Mouse (Mus musculus) hematopoietic stem cell, adult 5-6 weeks (primary cell): ENCODE measurements around the gene 1600014C23Rik. TPM values are rescaled to one million over a fixed set of nuclear protein-coding genes. Genes with fewer than 3 reads are reported as not detected.

Source experiments
- ATAC-seq, 2 experiments: fragments of 125-278 bp in 1 of 2; replicated peaks in 1 of 2; 2 replicates each; pipeline ENCODE4 v1.8.0; 2016 to 2017; ENCODE audit warnings: inconsistent platforms in 2 of 2, mild to moderate bottlenecking in 2 of 2, moderate number of reproducible peaks in 2 of 2, low read depth in 1 of 2, moderate TSS enrichment in 1 of 2; ENCODE audit not compliant: low FRiP score in 2 of 2, poor library complexity in 2 of 2, severe bottlenecking in 2 of 2, insufficient read depth in 1 of 2, low TSS enrichment in 1 of 2
- total RNA-seq: library from RNA; stranded (forward); fragments of 172-1452, 232-1000 nt; gene quantifications from 2 replicates; pipeline ENCODE4 v1.2.3, GENCODE M21; 2017

Gene 1600014C23Rik
- total RNA-seq, 1 experiment from 2014 or later, result not detected

DNA sequence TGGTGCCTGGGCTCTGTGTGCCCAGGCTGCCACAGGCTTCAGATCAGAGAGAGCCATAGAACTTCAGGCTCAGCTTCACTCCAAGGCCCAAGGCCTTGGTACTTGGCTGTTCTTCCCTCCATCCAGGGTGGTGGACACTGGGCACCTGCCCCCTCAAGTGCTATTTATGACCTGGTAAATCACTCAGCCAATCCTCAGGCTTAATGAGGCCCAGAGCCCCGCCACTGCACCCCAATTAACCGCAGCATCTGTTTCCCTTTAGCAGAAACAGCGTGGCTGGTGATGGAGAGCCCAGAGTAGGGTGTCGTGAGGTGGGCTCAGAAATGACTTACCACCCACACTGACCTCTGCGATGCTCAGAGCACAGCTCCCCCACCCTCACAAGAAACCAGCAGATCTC, 23.2 kb upstream of the 1600014C23Rik start:
- ATAC-seq, result peak; percentile 42 to 48

GRCm38 (mm10) chr17:45756391-45756790, 22.7 kb upstream of the 1600014C23Rik start:
- no peak for ATAC-seq

DNA sequence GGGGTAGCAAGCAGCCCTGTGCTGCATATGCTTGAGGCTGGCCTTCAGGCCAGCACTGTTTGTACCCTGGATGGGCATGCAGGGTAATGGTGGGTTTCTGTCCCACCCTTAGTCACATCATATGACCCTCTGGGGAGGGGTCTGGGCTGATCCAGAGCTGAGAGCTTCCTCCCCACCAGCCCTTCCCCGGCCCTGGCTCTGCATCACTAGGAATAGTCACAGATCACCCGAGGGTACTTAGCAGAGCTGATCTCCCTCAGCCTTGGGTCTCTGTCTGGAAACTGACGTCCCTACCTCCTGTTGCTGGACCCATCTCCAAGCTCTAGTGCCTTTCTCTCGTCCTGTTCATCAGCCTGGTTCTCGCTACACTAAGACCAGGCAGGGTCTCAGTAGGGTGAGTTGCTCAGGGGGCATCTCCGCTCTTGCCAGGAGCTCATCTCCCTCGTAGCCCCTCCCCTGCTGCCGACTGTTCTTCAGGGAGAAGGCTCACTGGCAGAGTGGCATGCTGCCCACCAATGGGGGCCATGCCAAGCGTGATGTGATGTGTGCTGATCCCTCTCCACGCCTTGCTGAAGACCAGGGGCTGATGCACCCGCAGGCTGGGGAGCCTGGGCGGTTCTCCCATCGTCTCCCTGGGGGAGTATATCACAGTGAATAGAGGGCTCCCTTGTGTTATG, 20.7 kb upstream of the 1600014C23Rik start:
- no peak for ATAC-seq

- peak; percentile 43 to 70 for ATAC-seq
These were observed 19.0 kb upstream of the 1600014C23Rik start for GRCm38 (mm10) chr17:45752678-45753077.

DNA sequence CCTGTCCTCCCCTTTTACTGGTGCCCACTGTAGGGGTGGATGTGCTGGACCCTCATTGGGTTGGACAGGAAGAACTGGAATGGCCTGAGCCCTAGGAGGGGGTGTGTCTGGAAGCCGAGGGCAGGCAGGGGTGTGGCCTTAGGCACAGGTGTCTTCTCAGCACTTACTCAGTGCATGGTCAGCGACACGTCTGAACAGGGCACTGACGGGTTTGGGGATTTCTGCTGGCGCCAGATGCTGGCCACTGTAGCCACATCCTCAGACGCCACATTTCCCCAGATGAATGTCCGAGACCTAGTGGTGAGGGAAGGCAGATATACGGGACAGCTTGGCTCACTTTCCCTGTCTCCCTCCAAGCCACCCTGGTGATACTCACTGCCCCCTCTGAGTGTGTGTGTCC, 18.4 kb upstream of the 1600014C23Rik start:
- no peak for ATAC-seq

DNA sequence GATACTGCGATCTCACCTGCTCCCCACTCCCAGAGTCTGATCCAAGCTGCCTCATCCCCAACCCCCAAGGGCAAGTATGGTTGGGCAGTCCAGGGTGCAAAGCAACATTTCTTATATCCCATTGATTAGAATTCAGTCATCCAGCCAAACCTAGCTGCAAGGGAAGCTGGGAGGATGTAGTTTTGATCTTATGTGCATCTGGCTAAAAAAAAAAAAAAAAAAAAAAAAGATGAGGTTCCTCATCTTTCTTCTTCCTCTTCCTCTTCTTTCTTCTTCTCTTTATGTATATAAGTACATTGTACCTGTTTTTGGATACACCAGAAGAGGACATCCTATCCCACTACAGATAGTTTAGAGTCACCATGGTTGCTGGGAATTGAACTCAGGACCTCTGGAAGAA, 17.7 kb upstream of the 1600014C23Rik start:
- ATAC-seq, result no peak

- ATAC-seq, result no peak
These were observed 15.5 kb upstream of the 1600014C23Rik start for GRCm38 (mm10) chr17:45749100-45749499.

- no peak for ATAC-seq
These were observed 14.5 kb upstream of the 1600014C23Rik start for GRCm38 (mm10) chr17:45747858-45748785.

GRCm38 (mm10) chr17:45747293-45747692, 13.6 kb upstream of the 1600014C23Rik start:
- ATAC-seq, result peak; percentile 18 to 56; a peak in 2 of 4 replicates

GRCm38 (mm10) chr17:45746755-45747154, 13.1 kb upstream of the 1600014C23Rik start:
- peak; percentile 76 to 77 for ATAC-seq

DNA sequence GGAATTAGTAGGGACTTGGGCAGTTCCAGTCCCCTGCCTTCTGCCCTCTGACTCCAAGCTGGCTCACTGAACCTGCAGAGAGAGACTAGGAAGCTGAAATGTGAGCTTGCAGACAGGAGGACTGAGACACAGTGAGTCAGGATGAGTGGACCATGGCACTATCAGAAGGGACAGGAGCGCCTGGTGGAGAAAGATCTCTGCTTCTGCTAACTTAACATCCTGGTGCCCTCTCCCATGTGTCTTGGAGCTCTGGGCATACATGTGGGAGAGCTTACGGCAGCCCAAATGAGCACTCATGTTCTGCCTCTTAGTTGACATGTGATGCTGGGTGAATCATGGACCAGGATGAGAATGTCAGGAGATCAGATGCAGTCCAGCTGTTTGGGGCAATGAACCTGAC, 12.0 kb upstream of the 1600014C23Rik start:
- ATAC-seq, result no peak

GRCm38 (mm10) chr17:45742371-45743147, 8.9 kb upstream of the 1600014C23Rik start:
- ATAC-seq, result no peak

DNA sequence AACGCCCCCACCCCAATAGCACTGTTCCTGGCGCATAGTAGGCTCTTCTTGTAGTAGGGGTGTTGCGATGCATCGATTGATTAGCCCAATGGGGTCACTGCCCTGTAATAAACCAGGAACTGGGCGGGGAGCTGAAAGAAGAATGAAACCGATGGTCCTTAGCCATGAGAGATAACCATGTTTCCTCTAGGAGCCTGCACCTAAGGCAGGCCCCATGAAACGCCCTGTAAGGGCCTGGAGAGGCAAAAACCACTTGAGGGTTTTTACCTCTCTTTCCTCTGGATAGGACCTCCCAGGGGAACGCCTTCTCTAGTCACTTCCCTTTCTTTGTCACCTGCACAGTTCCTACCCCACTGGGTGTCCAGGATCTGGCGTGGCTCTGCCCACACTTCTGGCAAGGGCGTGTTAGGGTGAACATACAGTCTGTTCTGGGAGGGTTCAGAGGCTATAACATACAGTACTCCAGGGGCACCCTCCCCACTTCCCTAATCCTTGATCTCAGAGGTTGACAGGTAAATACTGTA, 3.5 kb upstream of the 1600014C23Rik start:
- ATAC-seq, result peak; percentile 51 to 59

DNA sequence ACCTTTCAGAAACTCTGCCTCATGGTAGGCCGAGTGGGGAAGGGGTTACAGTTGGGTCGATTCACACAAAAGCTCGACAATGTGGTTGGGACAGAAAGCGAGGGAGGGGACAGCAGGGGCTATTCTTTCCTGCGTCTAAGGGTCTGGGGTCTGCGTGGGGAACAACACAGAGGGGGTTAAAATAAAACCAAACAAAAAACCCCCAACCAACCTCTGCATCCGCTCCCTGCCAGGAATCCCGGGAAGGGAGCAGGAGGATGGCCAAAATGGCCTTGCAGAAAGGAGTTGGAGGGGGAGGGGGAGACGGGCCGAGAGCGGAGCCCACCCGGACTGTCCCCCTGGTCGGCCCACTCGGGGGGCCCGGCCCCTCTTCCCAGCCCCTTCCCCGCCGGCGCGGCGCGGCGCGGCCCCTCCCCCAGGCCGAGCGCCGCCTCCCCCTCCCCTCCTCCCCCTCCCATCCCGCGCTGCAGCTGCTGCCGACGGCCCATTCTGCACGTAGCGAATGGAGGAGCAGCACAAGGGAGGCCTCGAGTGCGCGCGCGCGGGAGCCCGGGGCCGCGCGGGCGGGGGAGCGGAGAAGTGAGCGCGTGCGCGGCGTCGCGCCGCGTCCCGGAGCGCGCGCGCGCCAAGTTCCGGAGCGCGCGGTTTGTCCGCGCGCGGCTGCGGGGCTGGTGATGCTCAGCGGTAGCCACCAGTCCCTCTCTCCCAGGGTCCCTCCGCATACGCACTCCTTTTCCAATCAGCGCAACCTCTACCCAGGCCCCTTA, 2.9 kb upstream of the 1600014C23Rik start:
- ATAC-seq, result no peak

DNA sequence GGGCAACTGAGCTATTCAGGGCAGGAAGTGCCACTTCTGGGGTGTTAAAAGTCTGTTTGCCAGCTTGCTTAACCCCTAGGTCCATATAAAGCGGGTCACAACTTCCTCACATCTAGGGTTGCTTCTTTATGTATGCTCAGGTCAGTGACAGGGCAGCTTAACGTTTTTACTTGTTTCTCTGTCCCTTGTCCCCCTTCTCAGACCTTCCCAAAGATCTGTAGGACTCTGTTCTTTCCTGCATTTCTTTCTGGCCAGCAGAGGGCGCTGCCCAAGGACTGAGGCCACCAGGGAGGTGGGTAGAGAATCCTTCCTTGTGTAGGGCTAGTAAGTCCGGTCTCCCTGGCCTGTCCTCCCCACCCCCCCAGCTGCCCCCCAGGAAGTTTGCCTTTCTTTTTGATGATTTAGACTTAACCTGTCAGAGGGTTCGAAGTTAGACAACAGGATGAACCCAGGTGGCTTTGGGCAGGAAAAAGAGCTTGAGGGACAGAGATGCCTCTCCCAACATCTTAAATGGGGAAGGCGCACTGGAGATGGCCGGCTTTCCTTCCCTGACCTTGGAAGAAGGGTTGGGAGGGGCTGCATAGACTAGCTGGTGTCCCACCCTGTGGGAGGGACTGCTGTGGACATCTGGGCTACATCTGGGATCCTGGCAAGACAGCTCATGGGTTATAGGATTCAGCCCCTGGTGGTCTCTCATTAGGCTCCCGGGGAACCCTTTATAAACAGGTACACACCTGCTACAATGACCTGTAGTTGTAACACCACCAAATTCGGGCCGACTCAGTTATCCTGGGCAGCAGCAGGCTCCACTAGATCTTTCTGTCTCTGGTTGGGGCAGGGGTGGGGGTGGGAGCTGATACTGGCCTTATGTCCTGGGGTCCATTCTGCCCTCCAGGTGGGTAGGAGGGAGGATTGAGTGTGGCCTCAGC, 2.0 kb upstream of the 1600014C23Rik start:
- ATAC-seq, result no peak

- ATAC-seq, result no peak
These were observed 1.2 kb upstream of the 1600014C23Rik start for GRCm38 (mm10) chr17:45734881-45735280.
